Mouse (Mus musculus) heart, postnatal 0 days (tissue): Measurements from ENCODE around the gene Pcnx2. TPM values are rescaled to one million over a fixed set of nuclear protein-coding genes. Genes with fewer than 3 reads are reported as not detected.

Source experiments
- ATAC-seq: fragments of 200-750 bp; cut with Nextera tagmentation; 2 replicates; pipeline ENCODE4 v1.8.0; 2017; ENCODE audit warnings: low read depth, moderate number of reproducible peaks, moderate library complexity; ENCODE audit not compliant: insufficient read depth
- DNase-seq: peaks from one replicate; pipeline ENCODE4 v3.0.0-alpha.2; 2016; ENCODE audit warnings: low spot score
- H3K27ac ChIP-seq: fragments of 300-500 bp; sonication (generic); 2 replicates; pipeline ENCODE4 v1.5.1; 2014; ENCODE audit warnings: low read depth, mild to moderate bottlenecking
- H3K27me3 ChIP-seq: fragments of 300-500 bp; sonication (generic); 2 replicates; pipeline ENCODE4 v1.6.1; 2014; ENCODE audit warnings: low read length, mixed read lengths; ENCODE audit not compliant: control insufficient read depth, insufficient read depth
- H3K36me3 ChIP-seq: fragments of 300-500 bp; sonication (generic); replicated peaks from 2 replicates; pipeline ENCODE4 v1.6.1; 2014; ENCODE audit warnings: low read length, mixed read lengths; ENCODE audit not compliant: control insufficient read depth, insufficient read depth
- H3K4me1 ChIP-seq: fragments of 300-500 bp; sonication (generic); 2 replicates; pipeline ENCODE4 v1.6.1; 2014; ENCODE audit warnings: antibody characterized with exemption; ENCODE audit not compliant: control insufficient read depth, insufficient read depth
- H3K4me2 ChIP-seq: fragments of 300-500 bp; sonication (generic); 2 replicates; pipeline ENCODE4 v1.6.1; 2014; ENCODE audit warnings: low read depth, mild to moderate bottlenecking, low read length, moderate library complexity
- H3K4me3 ChIP-seq: fragments of 300-500 bp; sonication (generic); 2 replicates; pipeline ENCODE4 v1.5.1; 2014; ENCODE audit warnings: low read depth, low read length
- H3K9ac ChIP-seq: fragments of 300-500 bp; sonication (generic); replicated peaks from 2 replicates; pipeline ENCODE4 v1.6.1; 2014; ENCODE audit warnings: low read depth, low read length, mixed read lengths
- H3K9me3 ChIP-seq: fragments of 300-500 bp; sonication (generic); replicated peaks from 2 replicates; pipeline ENCODE4 v1.6.1; 2016; ENCODE audit warnings: low read length; ENCODE audit not compliant: control insufficient read depth
- CTCF ChIP-seq: IDR thresholded peaks from 2 replicates; pipeline ENCODE4 v1.5.1; 2016; ENCODE audit warnings: antibody characterized with exemption, control low read depth, low read depth
- EP300 ChIP-seq: IDR thresholded peaks from 2 replicates; pipeline ENCODE4 v1.6.1; 2016; ENCODE audit warnings: antibody characterized with exemption, low read depth
- WGBS: fragments of 180-500 bp; shearing (Covaris S2); extraction: QIAGEN DNeasy Blood & Tissue Kit; methylation state at CpG from one replicate; pipeline ENCODE4 v1.1.7; 2014; 5-methylcytosine and 5-hydroxymethylcytosine counted together
- polyA plus RNA-seq: library from polyadenylated mRNA; unstranded; fragments of >200 nt; fragmentation: Nextera tagmentation; extraction: Ambion mirVana; gene quantifications from 2 replicates; pipeline ENCODE4 v1.2.1, GENCODE M21; 2015
- total RNA-seq: library from RNA; depleted of rRNA; stranded (reverse); fragments of >200 nt; gene quantifications from 2 replicates; pipeline ENCODE4 v1.2.3, GENCODE M21; 2014; ENCODE audit warnings: low replicate concordance

Gene Pcnx2
- total and polyA plus RNA-seq, 2 experiments from 2014 or later, result 0.04 to 0.16 TPM

- no peaks in the 10 kb centered on the region for H3K9me3 ChIP-seq
- no peak for DNase-seq
- H3K36me3 ChIP-seq, result no peaks in the 10 kb centered on the region
- H3K4me2 ChIP-seq, result no peak overlapping the region
- H3K9ac ChIP-seq, result no peak overlapping the region
- no peak for ATAC-seq
- TF ChIP-seq CTCF, result no peak
- TF ChIP-seq EP300, result no peak
- 51% methylated on average over 10 of the region's 10 CpGs for WGBS
- no peaks in the 10 kb centered on the region for H3K4me1 ChIP-seq
- H3K27ac ChIP-seq, result no peak overlapping the region
- H3K4me3 ChIP-seq, result no peak overlapping the region
- H3K27me3 ChIP-seq, result peaks cover 13% of the 10 kb centered on the region
These were observed 18.9 kb upstream of the Pcnx2 start for GRCm38 (mm10) chr8:125917013-125917412.

GRCm38 (mm10) chr8:125914386-125914785, 16.3 kb upstream of the Pcnx2 start:
- H3K9ac ChIP-seq, result no peak overlapping the region
- H3K36me3 ChIP-seq, result no peaks in the 10 kb centered on the region
- WGBS, result 83% methylated on average over 9 of the region's 9 CpGs
- no peak overlapping the region for H3K4me3 ChIP-seq
- DNase-seq (no peak), ATAC-seq (no peak)
- H3K4me1 ChIP-seq, result peaks cover 11% of the 10 kb centered on the region; the same call in 1 of the 2 replicates
- peaks cover 39% of the 10 kb centered on the region for H3K27me3 ChIP-seq
- H3K9me3 ChIP-seq, result no peaks in the 10 kb centered on the region
- H3K27ac ChIP-seq, result no peak overlapping the region
- no peak overlapping the region for H3K4me2 ChIP-seq
- TF ChIP-seq EP300, result no peak
- TF ChIP-seq CTCF, result no peak

GRCm38 (mm10) chr8:125913206-125913605, 15.1 kb upstream of the Pcnx2 start:
- WGBS, result 78% methylated on average over 4 of the region's 4 CpGs
- no peak for DNase-seq
- TF ChIP-seq EP300 (no peak), CTCF (no peak)
- no peak for ATAC-seq
- Histone ChIP-seq H3K4me1 (peaks cover 11% of the 10 kb centered on the region; the same call in 1 of the 2 replicates), H3K9me3 (no peaks in the 10 kb centered on the region), H3K9ac (no peak overlapping the region), H3K4me3 (no peak overlapping the region), H3K27ac (no peak overlapping the region), H3K36me3 (no peaks in the 10 kb centered on the region), H3K27me3 (peaks cover 48% of the 10 kb centered on the region), H3K4me2 (no peak overlapping the region)

GRCm38 (mm10) chr8:125911229-125911580, 13.1 kb upstream of the Pcnx2 start:
- no peak overlapping the region for H3K27ac ChIP-seq
- no peak for ATAC-seq
- H3K36me3 ChIP-seq, result no peaks in the 10 kb centered on the region
- H3K4me1 ChIP-seq, result peaks cover 11% of the 10 kb centered on the region; the same call in 1 of the 2 replicates
- no peak for DNase-seq
- TF ChIP-seq CTCF (no peak), EP300 (no peak)
- 4% methylated on average over 29 of the region's 31 CpGs for WGBS
- peak overlapping the region; percentile 93 for H3K4me2 ChIP-seq
- H3K27me3 ChIP-seq, result peaks cover 48% of the 10 kb centered on the region
- H3K9me3 ChIP-seq, result no peaks in the 10 kb centered on the region
- H3K4me3 ChIP-seq, result peak overlapping the region; percentile 62
- H3K9ac ChIP-seq, result peak overlapping the region; percentile 38; the same call in 1 of the 2 replicates

GRCm38 (mm10) chr8:125910365-125911228, 12.5 kb upstream of the Pcnx2 start, which contains the start of gene Map3k21:
Map3k21 (plus strand) TSS chr8:125910450.
- H3K27me3 ChIP-seq, result peaks cover 48% of the 10 kb centered on the region
- DNase-seq (no peak), ATAC-seq (peak; percentile 61)
- H3K9ac ChIP-seq, result peak within 1 kb of the TSS; percentile 38
- no peak for TF ChIP-seq EP300
- TF ChIP-seq CTCF, result no peak
- no peaks in the 10 kb centered on the region for H3K9me3 ChIP-seq
- under 1% methylated on average over 87 of the region's 93 CpGs for WGBS
- H3K27ac ChIP-seq, result no peak within 1 kb of the TSS
- H3K4me2 ChIP-seq, result peak within 1 kb of the TSS; percentile 93
- H3K4me1 ChIP-seq, result peaks cover 11% of the 10 kb centered on the region; the same call in 1 of the 2 replicates
- peak within 1 kb of the TSS; percentile 62 for H3K4me3 ChIP-seq
- H3K36me3 ChIP-seq, result no peaks in the 10 kb centered on the region
